20 mouse cellular contexts compared by ENCODE assay signal in the genomic region with DNA sequence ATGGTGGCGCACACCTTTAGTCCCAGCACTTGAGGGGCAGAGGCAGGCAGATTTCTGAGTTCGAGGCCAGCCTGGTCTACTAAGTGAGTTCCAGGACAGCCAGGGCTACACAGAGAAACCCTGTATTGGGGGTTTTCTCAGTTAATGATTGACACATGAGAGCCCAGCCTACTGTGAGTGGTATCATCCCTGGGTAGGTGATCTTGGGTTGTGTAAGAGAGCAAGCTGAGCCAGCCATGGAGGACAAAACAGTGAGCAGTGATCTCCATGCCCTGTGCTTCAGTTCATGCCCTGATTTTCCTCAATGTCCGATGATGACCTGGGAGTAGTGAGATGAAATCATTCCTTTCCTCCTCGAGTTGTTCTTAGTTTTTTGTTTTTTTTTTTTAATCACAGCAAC. TPM values are rescaled to one million over a fixed set of nuclear protein-coding genes. Genes with fewer than 3 reads are reported as not detected.
"Had no signal": no experiment of that assay in that cellular context is flagged by ENCODE, and none has a peak within 500 bp of the region (broad histone marks: within the 10 kb centered on the region; RNA-seq: fewer than 3 reads in every experiment).

No protein-coding gene starts in this region.

- H3K9ac ChIP-seq: lung, embryonic 15.5 days; midbrain, embryonic 13.5 days; midbrain, embryonic 15.5 days; neural tube, embryonic 12.5 days; stomach, embryonic 15.5 days had no signal

- H3K27me3 ChIP-seq: lung, embryonic 15.5 days; midbrain, embryonic 13.5 days; midbrain, embryonic 15.5 days; neural tube, embryonic 12.5 days; stomach, embryonic 15.5 days had no signal

- H3K27ac ChIP-seq: lung, embryonic 15.5 days; macrophage; midbrain, embryonic 13.5 days; midbrain, embryonic 15.5 days; neural tube, embryonic 12.5 days; stomach, embryonic 15.5 days; stomach, postnatal 0 days had no signal

- H3K9me3 ChIP-seq: lung, embryonic 15.5 days; midbrain, embryonic 13.5 days; midbrain, embryonic 15.5 days; neural tube, embryonic 12.5 days; stomach, embryonic 15.5 days had no signal

- H3K4me3 ChIP-seq: lung, embryonic 15.5 days; megakaryocyte, embryonic 14.5 days; midbrain, embryonic 13.5 days; midbrain, embryonic 15.5 days; neural tube, embryonic 12.5 days; stomach, embryonic 15.5 days had no signal

- H3K4me2 ChIP-seq: lung, embryonic 15.5 days; midbrain, embryonic 11.5 days; midbrain, embryonic 13.5 days; midbrain, embryonic 15.5 days; neural tube, embryonic 12.5 days; stomach, embryonic 15.5 days had no signal

- H3K4me1 ChIP-seq: megakaryocyte, embryonic 14.5 days; neural tube, embryonic 12.5 days had no signal

- DNase-seq: lung, adult 2 months; lung, postnatal 14 days; lung, postnatal 36 days; right cerebral cortex, postnatal 14 days; thymus, adult 2 months; thymus, postnatal 25 days; thymus, postnatal 4 days had no signal

- ATAC-seq: lung, postnatal 0 days; midbrain, embryonic 13.5 days; midbrain, embryonic 15.5 days had no signal

- H3K36me3 ChIP-seq: lung, embryonic 15.5 days; midbrain, embryonic 13.5 days; midbrain, embryonic 15.5 days; neural tube, embryonic 12.5 days; stomach, embryonic 15.5 days had no signal

RNA-seq across cellular contexts. Expression of a gene that starts 31.7 kb away (rescaled TPM):
- total RNA-seq: megakaryocyte progenitor cell, adult 5-6 weeks; monocyte, adult 5-6 weeks; neutrophil, adult 5-6 weeks had no signal
- polyA plus RNA-seq: macrophage had no signal
